Mouse (Mus musculus) embryonic facial prominence, embryonic 14.5 days (tissue): ENCODE measurements around the gene Sirt7. TPM values are rescaled to one million over a fixed set of nuclear protein-coding genes. Genes with fewer than 3 reads are reported as not detected.
"Not testable (repeated sequence)": the region's sequence is repeated elsewhere in the genome, so short reads cannot be mapped to it uniquely, and the experiment has no call there.

Experiments used
- ATAC-seq: fragments of 200-750 bp; cut with Nextera tagmentation; 2 replicates; pipeline ENCODE4 v1.8.0; 2017; ENCODE audit warnings: low read depth, moderate number of reproducible peaks, moderate TSS enrichment
- DNase-seq: peaks from one replicate; pipeline ENCODE4 v3.0.0-alpha.2; 2015; ENCODE audit warnings: low spot score
- H3K27ac ChIP-seq: fragments of 300-500 bp; sonication (generic); replicated peaks from 2 replicates; pipeline ENCODE4 v1.5.1; 2014; ENCODE audit warnings: low read depth, mild to moderate bottlenecking, low read length, moderate library complexity
- H3K27me3 ChIP-seq: fragments of 300-500 bp; sonication (generic); replicated peaks from 2 replicates; pipeline ENCODE4 v1.6.1; 2014; ENCODE audit warnings: low read length; ENCODE audit not compliant: control insufficient read depth, insufficient read depth
- H3K36me3 ChIP-seq: fragments of 300-500 bp; sonication (generic); 2 replicates; pipeline ENCODE4 v1.6.1; 2014; ENCODE audit warnings: low read length, mixed read lengths; ENCODE audit not compliant: control insufficient read depth, insufficient read depth
- H3K4me1 ChIP-seq: fragments of 300-500 bp; sonication (generic); 2 replicates; pipeline ENCODE4 v1.6.1; 2014; ENCODE audit warnings: antibody characterized with exemption, low read length; ENCODE audit not compliant: control insufficient read depth, insufficient read depth
- H3K4me2 ChIP-seq: fragments of 300-500 bp; sonication (generic); 2 replicates; pipeline ENCODE4 v1.6.1; 2014; ENCODE audit warnings: low read depth, mild to moderate bottlenecking, low read length, moderate library complexity, mixed read lengths
- H3K4me3 ChIP-seq: fragments of 300-500 bp; sonication (generic); 2 replicates; pipeline ENCODE4 v1.5.1; 2014; ENCODE audit warnings: low read depth, mild to moderate bottlenecking, low read length
- H3K9ac ChIP-seq: fragments of 300-500 bp; sonication (generic); 2 replicates; pipeline ENCODE4 v1.6.1; 2014; ENCODE audit warnings: low read depth, mild to moderate bottlenecking, low read length, moderate library complexity, mixed read lengths
- H3K9me3 ChIP-seq: fragments of 300-500 bp; sonication (generic); 2 replicates; pipeline ENCODE4 v1.6.1; 2016; ENCODE audit warnings: low read length; ENCODE audit not compliant: control insufficient read depth
- WGBS: fragments of 180-500 bp; shearing (Covaris S2); extraction: QIAGEN DNeasy Blood & Tissue Kit; methylation state at CpG from one replicate; pipeline ENCODE4 v1.1.7; 2014; 5-methylcytosine and 5-hydroxymethylcytosine counted together
- polyA plus RNA-seq: library from polyadenylated mRNA; unstranded; fragments of >200 nt; fragmentation: Nextera tagmentation; extraction: Ambion mirVana; gene quantifications from 2 replicates; pipeline ENCODE4 v1.2.1, GENCODE M21; 2014

Sirt7 gene
- polyA plus RNA-seq, 1 experiment from 2014 or later: 21.8 TPM

GRCm38 (mm10) chr11:120597240-120598235 is 27.5 kb downstream of the Sirt7 start:
- Histone ChIP-seq H3K4me3 (peak overlapping the region; percentile 100), H3K27ac (peak overlapping the region; percentile 94), H3K27me3 (no peaks in the 10 kb centered on the region), H3K36me3 (peaks cover 70% of the 10 kb centered on the region), H3K9me3 (no peaks in the 10 kb centered on the region), H3K4me2 (peak overlapping the region; percentile 95), H3K9ac (peak overlapping the region; percentile 100), H3K4me1 (peaks cover 10% of the 10 kb centered on the region)
- WGBS: 9% methylated on average over 30 of the region's 99 CpGs
- DNase-seq (no peak), ATAC-seq (peak; percentile 23)

- Histone ChIP-seq H3K9ac (no peak overlapping the region), H3K27me3 (no peaks in the 10 kb centered on the region), H3K4me2 (no peak overlapping the region), H3K27ac (no peak overlapping the region), H3K9me3 (peaks cover 4% of the 10 kb centered on the region; the same call in 1 of the 2 replicates), H3K4me1 (no peaks in the 10 kb centered on the region), H3K36me3 (peaks cover 99% of the 10 kb centered on the region), H3K4me3 (no peak overlapping the region)
- ATAC-seq: no peak
- DNase-seq: no peak
- WGBS: 95% methylated on average over 6 of the region's 6 CpGs
These were observed 36.5 kb downstream of the Sirt7 start for GRCm38 (mm10) chr11:120588531-120588930.

GRCm38 (mm10) chr11:120583937-120584336 is 41.1 kb downstream of the Sirt7 start:
- no peak for DNase-seq
- WGBS: 90% methylated on average over 1 of the region's 1 CpGs
- H3K4me1 ChIP-seq: peaks cover 9% of the 10 kb centered on the region
- H3K4me3 ChIP-seq: no peak overlapping the region
- H3K9me3 ChIP-seq: peaks cover 4% of the 10 kb centered on the region; the same call in 1 of the 2 replicates
- no peak overlapping the region for H3K9ac ChIP-seq
- H3K36me3 ChIP-seq: peaks cover 69% of the 10 kb centered on the region
- ATAC-seq: no peak
- no peak overlapping the region for H3K4me2 ChIP-seq
- no peak overlapping the region for H3K27ac ChIP-seq
- H3K27me3 ChIP-seq: no peaks in the 10 kb centered on the region

- H3K4me1 ChIP-seq, H3K27ac ChIP-seq, ATAC-seq, H3K4me3 ChIP-seq, H3K4me2 ChIP-seq, H3K27me3 ChIP-seq, H3K9me3 ChIP-seq, H3K9ac ChIP-seq, DNase-seq: not testable (repeated sequence)
- H3K36me3 ChIP-seq: peaks cover 69% of the 10 kb centered on the region
- WGBS: 90% methylated on average over 2 of the region's 2 CpGs
These were observed 42.1 kb downstream of the Sirt7 start for GRCm38 (mm10) chr11:120582982-120583293.

- DNase-seq (no peak), ATAC-seq (no peak)
- H3K36me3 ChIP-seq: peaks cover 69% of the 10 kb centered on the region
- 72% methylated on average over 8 of the region's 8 CpGs for WGBS
- H3K4me3 ChIP-seq: peak overlapping the region; percentile 88
- peaks cover 4% of the 10 kb centered on the region; the same call in 1 of the 2 replicates for H3K9me3 ChIP-seq
- H3K27ac ChIP-seq: peak overlapping the region; percentile 96
- H3K4me2 ChIP-seq: peak overlapping the region; percentile 64
- H3K4me1 ChIP-seq: peaks cover 9% of the 10 kb centered on the region
- H3K27me3 ChIP-seq: no peaks in the 10 kb centered on the region
- peak overlapping the region; percentile 94 for H3K9ac ChIP-seq
These were observed 42.6 kb downstream of the Sirt7 start for GRCm38 (mm10) chr11:120582268-120582981.

GRCm38 (mm10) chr11:120581490-120582267 is 43.4 kb downstream of the Sirt7 start, which contains the start of gene Arhgdia:
Gene Arhgdia (minus strand): TSS chr11:120581624.
- WGBS: 9% methylated on average over 56 of the region's 75 CpGs
- H3K9me3 ChIP-seq: peaks cover 4% of the 10 kb centered on the region; the same call in 1 of the 2 replicates
- peaks cover 9% of the 10 kb centered on the region for H3K4me1 ChIP-seq
- H3K9ac ChIP-seq: peak within 1 kb of the TSS; percentile 94
- H3K27ac ChIP-seq: peak within 1 kb of the TSS; percentile 96
- ATAC-seq: peak; percentile 58
- peak within 1 kb of the TSS; percentile 64 for H3K4me2 ChIP-seq
- DNase-seq: peak; percentile 88
- no peaks in the 10 kb centered on the region for H3K27me3 ChIP-seq
- H3K4me3 ChIP-seq: peak within 1 kb of the TSS; percentile 88
- peaks cover 66% of the 10 kb centered on the region for H3K36me3 ChIP-seq

- H3K4me1 ChIP-seq: peaks cover 9% of the 10 kb centered on the region
- peak overlapping the region; percentile 94 for H3K9ac ChIP-seq
- under 1% methylated on average over 18 of the region's 44 CpGs for WGBS
- peak overlapping the region; percentile 88 for H3K4me3 ChIP-seq
- H3K27me3 ChIP-seq: no peaks in the 10 kb centered on the region
- peaks cover 4% of the 10 kb centered on the region; the same call in 1 of the 2 replicates for H3K9me3 ChIP-seq
- ATAC-seq (peak; percentile 21), DNase-seq (peak; percentile 33)
- peak overlapping the region; percentile 64 for H3K4me2 ChIP-seq
- peaks cover 58% of the 10 kb centered on the region for H3K36me3 ChIP-seq
- H3K27ac ChIP-seq: peak overlapping the region; percentile 96
These were observed 44.1 kb downstream of the Sirt7 start for GRCm38 (mm10) chr11:120580871-120581331.

GRCm38 (mm10) chr11:120580190-120580589 is 44.9 kb downstream of the Sirt7 start:
- H3K4me1 ChIP-seq: peaks cover 9% of the 10 kb centered on the region
- H3K36me3 ChIP-seq: peaks cover 52% of the 10 kb centered on the region
- H3K27ac ChIP-seq: peak overlapping the region; percentile 96
- H3K4me2 ChIP-seq: peak overlapping the region; percentile 64
- ATAC-seq (no peak), DNase-seq (no peak)
- H3K27me3 ChIP-seq: no peaks in the 10 kb centered on the region
- peaks cover 4% of the 10 kb centered on the region; the same call in 1 of the 2 replicates for H3K9me3 ChIP-seq
- peak overlapping the region; percentile 94 for H3K9ac ChIP-seq
- H3K4me3 ChIP-seq: peak overlapping the region; percentile 88
- WGBS: 66% methylated on average over 7 of the region's 7 CpGs
